In the genomic region with DNA sequence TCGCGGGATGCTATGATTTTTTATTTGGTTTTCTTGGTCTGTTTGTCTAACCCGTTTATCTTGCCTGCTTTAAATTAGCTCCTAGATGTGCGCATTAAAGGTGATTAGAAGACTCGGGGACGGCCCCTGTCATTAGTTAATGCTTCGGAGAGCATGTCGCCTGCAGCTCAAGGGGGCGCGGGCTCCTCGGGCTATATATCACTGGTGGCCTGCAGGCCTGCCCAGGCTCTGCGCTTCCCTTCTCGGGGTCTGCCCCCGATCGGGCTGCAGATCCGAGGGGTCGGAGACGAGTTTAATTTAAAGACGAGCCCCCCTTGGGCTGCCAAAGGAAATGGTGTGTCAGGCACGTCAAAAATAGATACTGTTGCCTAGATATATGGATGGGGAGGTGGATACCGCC, we compare ENCODE assay signal across 9 mouse cellular contexts.
DNase-seq lines count a peak whose midpoint lies in the region; ATAC-seq and TF ChIP-seq lines count a peak whose summit lies in the region.
"Had no signal": no experiment of that assay in that cellular context is flagged by ENCODE, and none has a peak within 500 bp of the region (broad histone marks: within the 10 kb centered on the region; RNA-seq: fewer than 3 reads in every experiment).

No protein-coding gene starts in this region.

- WGBS in intestine, embryonic 14.5 days: 3% methylated on average over 21 of the region's 21 CpGs
- WGBS in intestine, postnatal 0 days: 2% methylated on average over 21 of the region's 21 CpGs
- WGBS in embryonic facial prominence, embryonic 10.5 days: under 1% methylated on average over 21 of the region's 21 CpGs
- WGBS in hindbrain, embryonic 15.5 days: under 1% methylated on average over 21 of the region's 21 CpGs

- peaks cover 10% of the 10 kb centered on the region for H3K4me1 ChIP-seq in intestine, embryonic 14.5 days (replicated peaks; ENCODE audit: control insufficient read depth, insufficient read depth, low read length)
- no peaks in the 10 kb centered on the region for H3K4me1 ChIP-seq in intestine, postnatal 0 days (replicated peaks; ENCODE audit: control insufficient read depth, insufficient read depth, low read length)
- H3K4me1 ChIP-seq in embryonic facial prominence, embryonic 10.5 days: peaks cover 12% of the 10 kb centered on the region
- peaks cover 10% of the 10 kb centered on the region for H3K4me1 ChIP-seq in hindbrain, embryonic 15.5 days (replicated peaks)

- no peak overlapping the region for H3K27ac ChIP-seq in intestine, embryonic 14.5 days (ENCODE audit: low read depth)
- H3K27ac ChIP-seq in intestine, postnatal 0 days (ENCODE audit: low read depth, low read length): no peak overlapping the region
- H3K27ac ChIP-seq in embryonic facial prominence, embryonic 10.5 days (replicated peaks): no peak overlapping the region
- no peak overlapping the region for H3K27ac ChIP-seq in hindbrain, embryonic 15.5 days (replicated peaks)

- no peaks in the 10 kb centered on the region for H3K9me3 ChIP-seq in intestine, embryonic 14.5 days (ENCODE audit: control insufficient read depth, low read length)
- no peaks in the 10 kb centered on the region for H3K9me3 ChIP-seq in intestine, postnatal 0 days (ENCODE audit: control insufficient read depth)
- no peaks in the 10 kb centered on the region for H3K9me3 ChIP-seq in embryonic facial prominence, embryonic 10.5 days
- no peaks in the 10 kb centered on the region for H3K9me3 ChIP-seq in hindbrain, embryonic 15.5 days

- no peak for TF ChIP-seq CTCF in intestine, postnatal 0 days (IDR thresholded peaks at IDR 0.05; ENCODE audit: low read depth)

- ATAC-seq in intestine, embryonic 14.5 days (replicated peaks; ENCODE audit: low FRiP score, low TSS enrichment, low read depth): no peak
- no peak for ATAC-seq in intestine, postnatal 0 days
- ATAC-seq in hindbrain, embryonic 15.5 days (ENCODE audit: low FRiP score, low read depth): no peak

- no peak overlapping the region for H3K9ac ChIP-seq in intestine, embryonic 14.5 days (ENCODE audit: low read length)
- H3K9ac ChIP-seq in intestine, postnatal 0 days (ENCODE audit: low read depth, low read length): no peak overlapping the region
- H3K9ac ChIP-seq in hindbrain, embryonic 15.5 days: no peak overlapping the region

- H3K4me2 ChIP-seq in intestine, embryonic 14.5 days (ENCODE audit: low read length): peak overlapping the region; percentile 48
- H3K4me2 ChIP-seq in intestine, postnatal 0 days (replicated peaks; ENCODE audit: low read depth): no peak overlapping the region
- H3K4me2 ChIP-seq in hindbrain, embryonic 15.5 days: peak overlapping the region; percentile 45

- no peaks in the 10 kb centered on the region for H3K36me3 ChIP-seq in intestine, embryonic 14.5 days (ENCODE audit: control insufficient read depth, insufficient read depth, low read length)
- H3K36me3 ChIP-seq in intestine, postnatal 0 days (ENCODE audit: control insufficient read depth, insufficient read depth): no peaks in the 10 kb centered on the region
- no peaks in the 10 kb centered on the region for H3K36me3 ChIP-seq in embryonic facial prominence, embryonic 10.5 days (replicated peaks)
- H3K36me3 ChIP-seq in hindbrain, embryonic 15.5 days: no peaks in the 10 kb centered on the region

- peak overlapping the region; percentile 20 for H3K4me3 ChIP-seq in intestine, embryonic 14.5 days (ENCODE audit: low read depth, low read length)
- H3K4me3 ChIP-seq in intestine, postnatal 0 days (ENCODE audit: low read depth, low read length): no peak overlapping the region
- peak overlapping the region; percentile 40 for H3K4me3 ChIP-seq in embryonic facial prominence, embryonic 10.5 days
- peak overlapping the region; percentile 19; the same call in 1 of the 2 replicates for H3K4me3 ChIP-seq in hindbrain, embryonic 15.5 days

- peaks cover 35% of the 10 kb centered on the region for H3K27me3 ChIP-seq in intestine, embryonic 14.5 days (replicated peaks; ENCODE audit: control insufficient read depth, insufficient read depth, low read length)
- H3K27me3 ChIP-seq in intestine, postnatal 0 days (replicated peaks; ENCODE audit: control insufficient read depth, insufficient read depth, low read length): peaks cover 29% of the 10 kb centered on the region
- peaks cover 50% of the 10 kb centered on the region for H3K27me3 ChIP-seq in embryonic facial prominence, embryonic 10.5 days (replicated peaks; ENCODE audit: low read depth, poor library complexity, severe bottlenecking)
- peaks cover 51% of the 10 kb centered on the region for H3K27me3 ChIP-seq in hindbrain, embryonic 15.5 days

- DNase-seq in intestine, embryonic 14.5 days (ENCODE audit: low spot score): peak; percentile 62
- DNase-seq in embryonic facial prominence, embryonic 10.5 days (ENCODE audit: low spot score): peak; percentile 37
- peak; percentile 59 for DNase-seq in neural tube, embryonic 10.5 days (ENCODE audit: extremely low spot score, low spot score)
- no peak for DNase-seq in gastrocnemius, postnatal 4 days (ENCODE audit: low spot score in 2 of 2)
- no peak for DNase-seq in lung, postnatal 25 days (ENCODE audit: low spot score)
- no peak for DNase-seq in cerebellum, adult 8-10 months
- DNase-seq: kidney, postnatal 14 days had no signal

Comparison
In these comparisons a context has a peak if more than half of its experiments do, and no peak if none do; other contexts are left out.
1. DNase-seq: peak in intestine, embryonic 14.5 days (single experiment), embryonic facial prominence, embryonic 10.5 days (single experiment) and neural tube, embryonic 10.5 days (single experiment); none in gastrocnemius, postnatal 4 days (0 of 2), lung, postnatal 25 days (single experiment) and cerebellum, adult 8-10 months (single experiment).